Mouse (Mus musculus): ENCODE data around the gene Mthfs. TPM values are rescaled to one million over a fixed set of nuclear protein-coding genes. Genes with fewer than 3 reads are reported as not detected.
"Not testable (repeated sequence)": the region's sequence is repeated elsewhere in the genome, so short reads cannot be mapped to it uniquely, and the experiment has no call there.

Mthfs gene
- 3.5 and 3.8 TPM in 2 replicates for polyA plus RNA-seq (2012; rRNA removed)

DNA sequence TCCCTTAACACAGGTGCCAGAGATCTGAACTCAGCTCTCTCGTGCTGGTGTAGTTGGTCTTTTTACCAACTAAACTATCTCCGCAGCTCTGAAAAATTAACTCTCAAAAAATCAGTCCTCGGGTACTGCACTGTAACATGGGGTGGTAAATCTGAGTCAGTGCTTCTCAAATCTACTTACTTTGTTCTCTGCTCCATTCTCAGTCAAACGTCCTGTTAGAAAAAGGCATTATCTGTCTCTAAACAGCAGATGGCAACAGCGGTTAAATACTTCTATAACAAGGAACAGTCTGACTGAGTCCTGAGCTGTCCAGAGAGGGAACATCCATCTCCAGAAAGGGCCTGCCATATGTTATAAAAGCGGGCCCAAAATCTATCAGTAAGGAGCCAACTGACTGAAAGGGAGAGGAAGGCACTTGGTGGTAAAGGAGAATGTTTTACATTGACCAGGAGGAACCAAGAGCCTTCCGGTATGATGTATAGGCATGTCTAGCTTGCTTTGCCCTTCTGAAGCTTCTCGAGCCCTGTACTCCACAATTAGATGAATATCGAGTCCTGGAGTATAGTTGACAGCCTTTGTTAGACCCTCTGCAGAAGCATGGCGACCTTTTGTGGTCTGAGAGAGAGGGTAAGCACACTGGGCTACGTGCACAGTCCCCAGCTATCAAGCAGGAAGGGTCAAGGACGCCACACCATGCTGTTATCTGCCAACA lies at the start of gene Mthfs:
TSS of gene Mthfs (plus strand) at position 324 of the 712 bp plus-strand sequence.
- H3K27me3 ChIP-seq (ENCODE audit: control insufficient read depth, insufficient read depth, low read length); H3K36me3 ChIP-seq (ENCODE audit: control insufficient read depth, insufficient read depth, low read length); H3K4me1 ChIP-seq (ENCODE audit: control insufficient read depth, insufficient read depth, low read length): not testable (repeated sequence)
- peak within 1 kb of the TSS; percentile 74; the same call in 1 of the 2 replicates for H3K27ac ChIP-seq (ENCODE audit: control insufficient read depth, insufficient read depth, low read depth, low read length)
- peak within 1 kb of the TSS; percentile 74 for H3K4me3 ChIP-seq (ENCODE audit: control insufficient read depth, low read depth, low read length)

DNA sequence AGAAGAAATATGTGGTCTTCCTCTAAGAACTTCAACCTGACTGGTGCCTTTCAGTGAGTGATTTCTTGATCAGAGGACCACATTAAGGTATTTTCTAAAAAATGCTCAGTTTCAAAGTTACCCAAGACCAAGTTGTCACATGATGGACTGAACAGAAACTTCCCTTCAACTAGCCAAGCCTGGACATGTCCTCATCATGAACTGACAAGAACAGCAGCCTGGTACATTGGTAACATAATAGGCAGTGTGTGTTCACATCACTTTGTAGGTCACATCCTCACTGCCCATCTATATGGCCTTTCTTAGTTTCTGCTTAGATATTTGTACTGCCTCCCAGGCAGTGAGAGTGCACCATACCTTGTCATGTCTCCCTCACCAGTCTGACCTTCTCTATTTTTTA lies 37.9 kb upstream of the Mthfs start:
- H3K27ac ChIP-seq (ENCODE audit: control insufficient read depth, insufficient read depth, low read depth, low read length); H3K4me1 ChIP-seq (ENCODE audit: control insufficient read depth, insufficient read depth, low read length); H3K27me3 ChIP-seq (ENCODE audit: control insufficient read depth, insufficient read depth, low read length); H3K36me3 ChIP-seq (ENCODE audit: control insufficient read depth, insufficient read depth, low read length); H3K4me3 ChIP-seq (ENCODE audit: control insufficient read depth, low read depth, low read length): not testable (repeated sequence)

DNA sequence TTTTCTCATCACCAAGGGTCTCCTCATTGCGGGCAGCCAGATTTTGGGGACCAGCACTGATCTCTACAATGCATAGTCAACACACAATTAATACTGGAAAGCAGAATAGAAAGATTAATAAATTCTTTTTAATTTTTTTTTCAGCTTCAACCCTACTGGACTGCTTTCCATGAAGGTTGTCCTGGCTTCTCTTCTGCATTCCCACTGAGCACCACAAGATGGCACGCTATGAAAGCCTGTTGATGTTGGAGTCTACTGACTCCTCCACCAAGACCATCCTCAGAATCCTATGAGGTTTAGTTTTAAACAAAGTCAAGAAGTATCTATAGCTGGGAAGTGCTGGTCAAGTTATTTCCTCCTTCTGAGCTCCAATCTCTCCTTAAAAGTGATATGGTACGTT lies 31.6 kb upstream of the Mthfs start:
- not testable (repeated sequence) for H3K27ac ChIP-seq (ENCODE audit: control insufficient read depth, insufficient read depth, low read depth, low read length); H3K36me3 ChIP-seq (ENCODE audit: control insufficient read depth, insufficient read depth, low read length); H3K27me3 ChIP-seq (ENCODE audit: control insufficient read depth, insufficient read depth, low read length); H3K4me3 ChIP-seq (ENCODE audit: control insufficient read depth, low read depth, low read length); H3K4me1 ChIP-seq (ENCODE audit: control insufficient read depth, insufficient read depth, low read length)

DNA sequence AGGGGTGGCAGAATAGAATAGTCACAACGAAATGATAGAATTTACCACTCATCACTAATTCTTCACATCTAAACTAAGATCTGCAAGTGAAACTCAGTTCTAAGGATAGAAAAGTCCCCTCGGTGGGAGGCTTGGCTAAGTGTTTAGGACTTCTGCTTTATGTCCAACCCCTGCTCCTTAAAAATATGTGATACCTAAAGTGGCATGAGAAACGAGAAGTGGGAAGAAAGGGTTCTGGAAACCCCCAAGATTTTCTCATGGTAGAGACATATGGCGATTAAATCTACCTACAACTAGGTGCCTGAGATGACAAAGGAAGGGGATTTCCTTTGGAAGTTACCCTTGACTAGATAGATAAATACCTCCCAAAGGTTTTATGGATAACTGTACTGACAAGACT lies 31.0 kb upstream of the Mthfs start:
- H3K4me3 ChIP-seq (ENCODE audit: control insufficient read depth, low read depth, low read length); H3K4me1 ChIP-seq (ENCODE audit: control insufficient read depth, insufficient read depth, low read length); H3K27me3 ChIP-seq (ENCODE audit: control insufficient read depth, insufficient read depth, low read length); H3K27ac ChIP-seq (ENCODE audit: control insufficient read depth, insufficient read depth, low read depth, low read length); H3K36me3 ChIP-seq (ENCODE audit: control insufficient read depth, insufficient read depth, low read length): not testable (repeated sequence)

DNA sequence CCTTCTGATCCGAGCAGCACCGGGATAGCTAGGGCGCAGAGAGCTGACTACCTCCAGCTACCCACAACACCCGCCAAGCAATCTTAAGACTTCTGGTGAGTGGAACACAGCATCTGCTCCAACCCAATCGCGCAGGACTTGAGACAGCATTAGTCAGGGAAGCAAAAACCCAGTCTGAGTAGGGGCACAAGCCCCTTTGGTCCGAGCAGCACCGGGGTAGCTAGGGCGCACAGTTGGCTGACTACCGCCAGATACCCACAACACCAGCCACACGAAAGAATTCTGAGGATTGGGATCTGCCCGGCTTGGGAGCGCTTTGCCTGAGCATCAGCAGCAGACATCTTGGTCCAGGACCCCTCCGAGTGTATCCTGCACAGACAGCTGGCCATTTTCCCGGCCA lies 23.5 kb upstream of the Mthfs start:
- not testable (repeated sequence) for H3K36me3 ChIP-seq (ENCODE audit: control insufficient read depth, insufficient read depth, low read length); H3K27me3 ChIP-seq (ENCODE audit: control insufficient read depth, insufficient read depth, low read length); H3K27ac ChIP-seq (ENCODE audit: control insufficient read depth, insufficient read depth, low read depth, low read length); H3K4me3 ChIP-seq (ENCODE audit: control insufficient read depth, low read depth, low read length); H3K4me1 ChIP-seq (ENCODE audit: control insufficient read depth, insufficient read depth, low read length)

DNA sequence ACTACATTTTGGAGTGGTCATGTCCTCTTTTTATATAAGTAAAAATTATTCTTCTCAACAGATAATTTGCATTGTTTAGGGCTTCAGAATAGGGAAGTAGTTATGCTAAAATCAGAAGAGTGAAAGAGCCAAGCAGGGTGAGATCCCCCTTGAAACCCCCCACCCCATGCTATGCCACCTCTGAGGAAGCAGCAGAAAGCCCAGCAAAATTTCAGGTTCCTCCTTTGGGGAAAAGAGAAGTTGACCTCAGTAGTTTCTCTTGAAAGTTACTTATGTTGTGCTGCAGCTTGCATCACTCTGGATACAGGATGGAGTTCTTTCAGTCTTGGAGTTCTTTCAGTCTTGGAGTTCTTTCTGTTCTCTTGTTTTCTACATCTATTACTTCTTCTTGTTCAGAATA lies 15.0 kb upstream of the Mthfs start:
- not testable (repeated sequence) for H3K4me1 ChIP-seq (ENCODE audit: control insufficient read depth, insufficient read depth, low read length); H3K4me3 ChIP-seq (ENCODE audit: control insufficient read depth, low read depth, low read length); H3K36me3 ChIP-seq (ENCODE audit: control insufficient read depth, insufficient read depth, low read length); H3K27ac ChIP-seq (ENCODE audit: control insufficient read depth, insufficient read depth, low read depth, low read length); H3K27me3 ChIP-seq (ENCODE audit: control insufficient read depth, insufficient read depth, low read length)

DNA sequence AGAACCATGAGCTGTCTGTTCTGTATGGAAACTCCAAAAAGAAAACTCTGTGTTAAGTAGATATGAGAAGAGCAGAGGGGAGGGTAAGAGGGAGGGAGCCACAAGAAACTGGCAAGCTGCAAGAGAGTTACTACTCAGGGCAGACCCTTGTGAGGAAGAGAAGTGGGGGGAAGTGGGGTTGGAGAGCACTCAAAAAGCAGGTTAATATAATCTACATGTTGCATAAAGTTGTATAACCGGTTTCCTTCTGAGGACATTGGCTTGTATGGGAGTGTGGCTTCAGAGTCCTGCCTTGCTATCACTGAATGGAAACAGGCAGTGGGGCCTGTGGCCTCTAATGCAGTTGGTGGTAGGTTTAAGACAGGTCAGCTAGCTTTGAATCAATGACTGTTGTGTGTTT lies 13.0 kb upstream of the Mthfs start:
- not testable (repeated sequence) for H3K36me3 ChIP-seq (ENCODE audit: control insufficient read depth, insufficient read depth, low read length); H3K4me3 ChIP-seq (ENCODE audit: control insufficient read depth, low read depth, low read length); H3K27ac ChIP-seq (ENCODE audit: control insufficient read depth, insufficient read depth, low read depth, low read length); H3K27me3 ChIP-seq (ENCODE audit: control insufficient read depth, insufficient read depth, low read length); H3K4me1 ChIP-seq (ENCODE audit: control insufficient read depth, insufficient read depth, low read length)

DNA sequence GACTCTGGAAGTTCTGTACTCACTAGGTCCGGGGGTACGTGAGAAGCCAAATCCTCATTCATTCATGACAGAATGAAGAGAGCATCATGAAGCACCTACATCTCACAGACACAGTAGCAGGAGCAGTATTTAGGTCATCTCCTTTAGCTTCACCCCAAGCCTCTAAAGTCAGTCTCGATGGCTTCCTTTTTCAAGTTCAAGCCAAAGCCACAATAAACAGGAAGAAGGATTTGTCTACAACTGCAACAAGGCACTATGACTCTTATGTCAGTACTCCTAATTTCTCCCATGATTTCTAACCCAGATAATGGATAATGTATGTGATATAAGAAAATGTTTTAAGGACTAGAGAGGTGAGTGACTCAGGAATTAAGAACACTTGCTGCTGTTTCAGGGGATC lies 12.1 kb upstream of the Mthfs start:
- not testable (repeated sequence) for H3K27me3 ChIP-seq (ENCODE audit: control insufficient read depth, insufficient read depth, low read length); H3K4me1 ChIP-seq (ENCODE audit: control insufficient read depth, insufficient read depth, low read length); H3K4me3 ChIP-seq (ENCODE audit: control insufficient read depth, low read depth, low read length); H3K36me3 ChIP-seq (ENCODE audit: control insufficient read depth, insufficient read depth, low read length); H3K27ac ChIP-seq (ENCODE audit: control insufficient read depth, insufficient read depth, low read depth, low read length)

DNA sequence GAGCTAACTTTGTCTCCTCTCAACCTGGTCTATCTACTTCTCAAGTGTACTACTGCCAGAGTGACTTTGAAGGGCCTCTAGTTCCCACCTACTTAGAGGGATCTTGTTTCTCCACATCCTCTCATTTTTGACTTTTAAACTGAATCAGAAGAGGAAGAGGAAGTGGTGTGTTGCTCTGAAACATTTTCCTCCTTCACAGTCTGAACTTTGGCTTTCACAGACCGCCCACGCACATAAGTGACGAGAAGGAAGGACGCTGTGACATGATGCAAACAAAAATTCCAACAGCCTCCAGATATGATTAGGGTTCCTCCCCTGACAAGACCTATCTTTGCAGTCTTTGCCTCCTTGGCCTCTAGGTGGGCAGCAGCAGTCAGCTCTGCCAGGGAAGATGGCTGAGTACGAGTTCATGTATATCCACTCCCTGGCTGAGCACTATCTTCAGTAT lies 11.5 kb upstream of the Mthfs start, which contains the start of the genes Bcl2a1b and Gm29094:
TSS of gene Bcl2a1b (plus strand) at position 241 of the 448 bp plus-strand sequence.
TSS of gene Gm29094 (plus strand) at position 411 of the 448 bp plus-strand sequence.
- not testable (repeated sequence) for H3K4me1 ChIP-seq (ENCODE audit: control insufficient read depth, insufficient read depth, low read length); H3K4me3 ChIP-seq (ENCODE audit: control insufficient read depth, low read depth, low read length); H3K36me3 ChIP-seq (ENCODE audit: control insufficient read depth, insufficient read depth, low read length); H3K27ac ChIP-seq (ENCODE audit: control insufficient read depth, insufficient read depth, low read depth, low read length); H3K27me3 ChIP-seq (ENCODE audit: control insufficient read depth, insufficient read depth, low read length)

DNA sequence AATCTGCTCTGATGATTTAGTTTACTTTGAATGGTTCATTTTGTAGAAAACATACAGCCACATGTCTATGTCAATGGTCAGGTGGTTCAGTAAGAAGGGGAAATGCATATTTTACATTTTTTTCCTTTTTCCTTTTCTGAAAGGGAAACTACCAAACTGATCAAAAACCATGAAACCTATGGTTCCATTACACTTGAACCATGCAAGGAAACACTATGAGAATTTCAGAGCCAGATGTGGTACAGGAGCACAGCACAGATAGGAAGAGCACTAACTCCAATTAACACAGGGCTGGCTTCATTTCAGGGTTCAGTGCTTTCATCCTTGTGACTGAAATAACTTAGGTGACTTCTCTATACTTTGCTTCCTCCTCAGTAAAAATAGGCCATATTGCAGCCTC lies 8.2 kb upstream of the Mthfs start:
- H3K4me3 ChIP-seq (ENCODE audit: control insufficient read depth, low read depth, low read length); H3K27me3 ChIP-seq (ENCODE audit: control insufficient read depth, insufficient read depth, low read length); H3K27ac ChIP-seq (ENCODE audit: control insufficient read depth, insufficient read depth, low read depth, low read length); H3K36me3 ChIP-seq (ENCODE audit: control insufficient read depth, insufficient read depth, low read length); H3K4me1 ChIP-seq (ENCODE audit: control insufficient read depth, insufficient read depth, low read length): not testable (repeated sequence)

DNA sequence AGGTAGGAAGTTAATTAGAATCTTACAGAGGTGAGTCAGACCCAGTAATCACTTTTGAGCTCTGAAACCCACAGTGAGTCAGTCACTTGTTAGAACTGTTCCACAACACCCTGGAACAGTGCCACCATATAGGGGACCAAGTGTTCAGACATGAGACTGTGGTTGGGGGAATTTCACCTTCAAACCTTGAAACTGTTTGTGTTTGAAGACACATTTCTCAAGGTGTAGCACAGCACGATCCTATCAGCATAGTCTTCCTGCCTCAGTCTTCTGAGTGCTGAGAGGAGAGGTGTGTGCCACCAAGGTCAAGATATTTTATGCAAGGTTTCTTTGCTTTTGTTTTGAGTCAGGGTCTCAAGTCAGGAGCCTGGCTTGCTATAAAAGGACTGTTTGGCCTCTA lies 1.5 kb upstream of the Mthfs start:
- H3K4me1 ChIP-seq (ENCODE audit: control insufficient read depth, insufficient read depth, low read length); H3K36me3 ChIP-seq (ENCODE audit: control insufficient read depth, insufficient read depth, low read length); H3K27ac ChIP-seq (ENCODE audit: control insufficient read depth, insufficient read depth, low read depth, low read length); H3K4me3 ChIP-seq (ENCODE audit: control insufficient read depth, low read depth, low read length); H3K27me3 ChIP-seq (ENCODE audit: control insufficient read depth, insufficient read depth, low read length): not testable (repeated sequence)

Data from testis, adult 2 months (tissue).